Mouse (Mus musculus) heart, postnatal 0 days (tissue): ENCODE results near the gene Ubfd1.

ENCODE experiments used
- CTCF ChIP-seq: IDR thresholded peaks from 2 replicates; pipeline ENCODE4 v1.5.1; 2016; ENCODE audit warnings: antibody characterized with exemption, control low read depth, low read depth
- EP300 ChIP-seq: IDR thresholded peaks from 2 replicates; pipeline ENCODE4 v1.6.1; 2016; ENCODE audit warnings: antibody characterized with exemption, low read depth

GRCm38 (mm10) chr7:122018978-122019377 lies 48.0 kb upstream of the Ubfd1 start:
- TF ChIP-seq EP300 (no peak), CTCF (no peak)
